Mouse (Mus musculus): ENCODE data around the gene Ptma. TPM values are rescaled to one million over a fixed set of nuclear protein-coding genes. Genes with fewer than 3 reads are reported as not detected.

Ptma gene
- total RNA-seq, 2 experiments from 2014 or later, result 470 to 490 TPM

- DNase-seq (ENCODE audit: low spot score in 2 of 2), result no peak
Measured at GRCm38 (mm10) chr1:86493783-86494182, 32.7 kb upstream of the Ptma start.

- no peak for DNase-seq (ENCODE audit: low spot score in 2 of 2)
Measured at GRCm38 (mm10) chr1:86496340-86496739, 30.2 kb upstream of the Ptma start.

GRCm38 (mm10) chr1:86497361-86497760 is 29.2 kb upstream of the Ptma start:
- DNase-seq (ENCODE audit: low spot score in 2 of 2), result no peak

- DNase-seq (ENCODE audit: low spot score in 2 of 2), result no peak
Measured at GRCm38 (mm10) chr1:86497986-86498385, 28.5 kb upstream of the Ptma start.

- no peak for DNase-seq (ENCODE audit: low spot score in 2 of 2)
Measured at GRCm38 (mm10) chr1:86498611-86499010, 27.9 kb upstream of the Ptma start.

GRCm38 (mm10) chr1:86499903-86500302 is 26.6 kb upstream of the Ptma start:
- DNase-seq (ENCODE audit: low spot score in 2 of 2), result peak in 1 of 2 experiments; percentile 66

- no peak for DNase-seq (ENCODE audit: low spot score in 2 of 2)
Measured at GRCm38 (mm10) chr1:86500681-86501080, 25.8 kb upstream of the Ptma start.

GRCm38 (mm10) chr1:86501114-86501532 is 25.4 kb upstream of the Ptma start:
- DNase-seq (ENCODE audit: low spot score in 2 of 2), result peak; percentile 85 to 96

- DNase-seq (ENCODE audit: low spot score in 2 of 2), result peak; percentile 91 to 98
Measured at GRCm38 (mm10) chr1:86501559-86501958, 25.0 kb upstream of the Ptma start.

- DNase-seq (ENCODE audit: low spot score in 2 of 2), result no peak
Measured at GRCm38 (mm10) chr1:86502221-86503048, 24.1 kb upstream of the Ptma start.

- DNase-seq (ENCODE audit: low spot score in 2 of 2), result no peak
Measured at GRCm38 (mm10) chr1:86503165-86503747, 23.3 kb upstream of the Ptma start.

- peak; percentile 95 to 99 for DNase-seq (ENCODE audit: low spot score in 2 of 2)
Measured at GRCm38 (mm10) chr1:86503906-86504696, 22.4 kb upstream of the Ptma start.

- peak in 1 of 2 experiments; percentile 30 for DNase-seq (ENCODE audit: low spot score in 2 of 2)
Measured at GRCm38 (mm10) chr1:86504697-86505421, 21.7 kb upstream of the Ptma start.

GRCm38 (mm10) chr1:86505461-86505860 is 21.1 kb upstream of the Ptma start:
- peak in 1 of 2 experiments; percentile 70 for DNase-seq (ENCODE audit: low spot score in 2 of 2)

GRCm38 (mm10) chr1:86506420-86506819 is 20.1 kb upstream of the Ptma start:
- no peak for DNase-seq (ENCODE audit: low spot score in 2 of 2)

- peak in 1 of 2 experiments; percentile 60 for DNase-seq (ENCODE audit: low spot score in 2 of 2)
Measured at GRCm38 (mm10) chr1:86507866-86508265, 18.7 kb upstream of the Ptma start.

- DNase-seq (ENCODE audit: low spot score in 2 of 2), result peak; percentile 68 to 81
Measured at GRCm38 (mm10) chr1:86509410-86509809, 17.1 kb upstream of the Ptma start.

- no peak for DNase-seq (ENCODE audit: low spot score in 2 of 2)
Measured at GRCm38 (mm10) chr1:86510266-86510665, 16.3 kb upstream of the Ptma start.

- DNase-seq (ENCODE audit: low spot score in 2 of 2), result no peak
Measured at GRCm38 (mm10) chr1:86510676-86511441, 15.7 kb upstream of the Ptma start.

- DNase-seq (ENCODE audit: low spot score in 2 of 2), result no peak
Measured at GRCm38 (mm10) chr1:86512154-86512720, 14.3 kb upstream of the Ptma start.

Data from layer of hippocampus, adult 18-20 months (tissue).